Mouse (Mus musculus): ENCODE measurements at regions not wholly inside any gene's neighbourhood (a gene's known extent, or its start where the extent isn't known, plus 50 kb on each side); places are given as distances from the start of the nearest gene placed in this dataset.
"Not testable (repeated sequence)": the region's sequence is repeated elsewhere in the genome, so short reads cannot be mapped to it uniquely, and the experiment has no call there.

DNA sequence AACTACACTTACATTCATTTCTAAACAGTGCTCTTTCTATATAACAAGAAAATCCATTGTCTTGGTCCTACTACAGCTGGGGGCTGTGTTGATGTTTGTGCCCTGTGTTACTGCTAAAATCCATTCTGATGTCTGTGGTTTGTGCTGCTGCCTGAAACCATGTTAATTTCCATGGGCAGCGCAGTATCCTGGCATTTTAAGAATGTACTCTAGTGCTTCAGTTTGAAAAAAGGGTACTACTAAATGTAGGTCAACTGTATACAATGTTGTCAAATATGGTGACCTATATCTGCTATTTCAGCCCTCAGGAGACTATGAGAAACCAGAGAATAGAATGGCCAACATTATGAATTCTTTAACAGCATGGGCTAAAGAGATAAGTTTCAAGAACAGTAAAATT lies 1052.2 kb downstream of the Hace1 start:
- H3K9me3 ChIP-seq (ENCODE audit: control insufficient read depth, low read length), result no peaks in the 10 kb centered on the region

DNA sequence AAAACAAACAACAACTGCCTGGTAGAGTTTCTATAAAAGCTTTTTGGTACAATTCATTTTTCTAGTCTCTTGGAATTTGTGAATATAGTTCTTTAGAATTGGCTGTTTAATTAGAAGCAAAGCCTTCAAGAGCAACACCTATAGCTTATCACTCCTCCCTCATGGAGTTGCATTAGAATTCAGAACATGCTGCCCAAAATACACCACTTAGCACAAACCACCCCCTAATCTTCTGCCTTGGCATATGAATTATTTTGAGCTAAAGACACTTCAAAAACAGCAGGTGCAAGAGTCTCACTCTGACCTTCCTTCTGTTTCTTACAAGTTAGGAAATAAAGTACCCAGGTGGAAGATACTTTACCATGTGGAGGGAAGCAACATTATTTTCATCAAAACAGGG lies 1085.4 kb downstream of the Hace1 start:
- H3K4me2 ChIP-seq (replicated peaks; ENCODE audit: low read depth, low read length, severe bottlenecking), result no peak overlapping the region

More for the DNA sequence above, 1052.2 kb downstream of the Hace1 start:
- TF ChIP-seq POLR2A (IDR thresholded peaks at IDR 0.05; ENCODE audit: borderline replicate concordance, extremely low read depth, insufficient read depth, insufficient read length), result no peak
- H3K4me2 ChIP-seq (replicated peaks; ENCODE audit: low read depth, low read length, severe bottlenecking), result no peak overlapping the region
- H3K4me1 ChIP-seq (ENCODE audit: control insufficient read depth, insufficient read depth, low read length), result no peaks in the 10 kb centered on the region
- H3K36me3 ChIP-seq (ENCODE audit: control insufficient read depth, insufficient read depth, low read length), result no peaks in the 10 kb centered on the region
- no peak overlapping the region for H3K4me3 ChIP-seq (replicated peaks; ENCODE audit: low read length)
- ATAC-seq (ENCODE audit: low FRiP score, low read depth), result no peak
- no peak for DNase-seq (ENCODE audit: low spot score)
- H3K9ac ChIP-seq (ENCODE audit: low read depth, low read length, severe bottlenecking), result no peak overlapping the region
- H3K27ac ChIP-seq (replicated peaks; ENCODE audit: low read depth, low read length), result no peak overlapping the region
- WGBS, result 86% methylated on average over 1 of the region's 1 CpGs
- H3K27me3 ChIP-seq (ENCODE audit: control insufficient read depth, insufficient read depth, low read length), result no peaks in the 10 kb centered on the region

DNA sequence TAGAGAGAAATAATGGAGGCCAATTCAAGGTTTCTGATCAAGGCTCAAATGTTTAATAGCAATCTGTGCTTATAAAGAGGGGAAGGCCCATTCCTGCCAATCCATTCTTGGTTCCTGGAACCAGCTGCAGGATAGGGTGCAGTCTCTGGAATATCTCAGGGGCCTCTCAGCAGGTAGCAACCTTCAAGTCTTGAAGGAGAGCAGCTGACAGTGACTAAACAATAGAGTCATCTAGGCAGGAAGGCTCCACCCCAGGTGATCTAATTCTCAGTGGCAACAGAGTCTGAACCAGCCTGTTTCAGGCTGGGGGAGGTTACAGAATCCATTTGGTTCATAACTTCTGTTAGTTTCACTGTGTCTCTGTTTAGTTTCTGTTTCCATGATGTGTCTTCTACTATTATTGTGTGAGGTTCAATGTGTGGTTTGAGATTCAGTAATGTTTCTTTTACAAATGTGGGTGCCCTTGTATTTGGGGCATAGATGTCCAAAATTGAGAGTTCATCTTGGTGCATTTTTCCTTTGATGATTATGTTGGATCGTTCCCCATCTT lies 1112.3 kb downstream of the Hace1 start:
- ATAC-seq (ENCODE audit: low FRiP score, low read depth); DNase-seq (ENCODE audit: low spot score); H3K36me3 ChIP-seq (ENCODE audit: control insufficient read depth, insufficient read depth, low read length); H3K9me3 ChIP-seq (ENCODE audit: control insufficient read depth, low read length); H3K4me1 ChIP-seq (ENCODE audit: control insufficient read depth, insufficient read depth, low read length); H3K27me3 ChIP-seq (ENCODE audit: control insufficient read depth, insufficient read depth, low read length); H3K27ac ChIP-seq (replicated peaks; ENCODE audit: low read depth, low read length); H3K4me3 ChIP-seq (replicated peaks; ENCODE audit: low read length); H3K4me2 ChIP-seq (replicated peaks; ENCODE audit: low read depth, low read length, severe bottlenecking); H3K9ac ChIP-seq (ENCODE audit: low read depth, low read length, severe bottlenecking): not testable (repeated sequence)
- WGBS, result 89% methylated on average over 1 of the region's 1 CpGs

More for the DNA sequence above, 1085.4 kb downstream of the Hace1 start:
- no peaks in the 10 kb centered on the region for H3K4me1 ChIP-seq (ENCODE audit: control insufficient read depth, insufficient read depth, low read length)
- ATAC-seq (ENCODE audit: low FRiP score, low read depth) (no peak), DNase-seq (ENCODE audit: low spot score) (no peak)
- no peaks in the 10 kb centered on the region for H3K36me3 ChIP-seq (ENCODE audit: control insufficient read depth, insufficient read depth, low read length)
- no peak overlapping the region for H3K9ac ChIP-seq (ENCODE audit: low read depth, low read length, severe bottlenecking)
- no peaks in the 10 kb centered on the region for H3K27me3 ChIP-seq (ENCODE audit: control insufficient read depth, insufficient read depth, low read length)
- H3K4me3 ChIP-seq (replicated peaks; ENCODE audit: low read length), result no peak overlapping the region
- no peaks in the 10 kb centered on the region for H3K9me3 ChIP-seq (ENCODE audit: control insufficient read depth, low read length)
- no peak overlapping the region for H3K27ac ChIP-seq (replicated peaks; ENCODE audit: low read depth, low read length)
- TF ChIP-seq POLR2A (IDR thresholded peaks at IDR 0.05; ENCODE audit: borderline replicate concordance, extremely low read depth, insufficient read depth, insufficient read length), result no peak

DNA sequence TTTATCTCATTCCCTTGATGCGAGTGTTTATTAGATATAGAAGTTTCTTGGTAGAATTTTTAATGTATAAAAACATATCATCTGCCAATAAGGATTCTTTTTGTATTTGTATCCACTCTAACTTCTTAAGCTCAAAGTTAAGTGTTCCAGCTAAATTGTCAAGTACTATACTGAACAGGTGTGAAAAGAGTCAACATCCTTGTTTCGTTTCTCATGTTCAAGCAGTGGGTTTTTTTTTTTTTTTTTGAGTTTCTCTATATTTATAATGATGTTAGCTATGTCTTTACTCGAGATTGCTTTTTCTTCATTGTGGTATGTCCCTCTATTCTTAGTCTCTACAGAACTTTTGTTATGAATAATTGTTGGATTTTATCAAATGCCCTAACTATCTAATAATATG lies 1115.0 kb downstream of the Hace1 start:
- H3K27me3 ChIP-seq (ENCODE audit: control insufficient read depth, insufficient read depth, low read length), result no peaks in the 10 kb centered on the region
- WGBS, result 84% methylated on average over 3 of the region's 3 CpGs
- no peak overlapping the region for H3K9ac ChIP-seq (ENCODE audit: low read depth, low read length, severe bottlenecking)
- H3K4me3 ChIP-seq (replicated peaks; ENCODE audit: low read length), result no peak overlapping the region
- ATAC-seq (ENCODE audit: low FRiP score, low read depth), result no peak
- no peaks in the 10 kb centered on the region for H3K36me3 ChIP-seq (ENCODE audit: control insufficient read depth, insufficient read depth, low read length)
- no peak overlapping the region for H3K4me2 ChIP-seq (replicated peaks; ENCODE audit: low read depth, low read length, severe bottlenecking)
- H3K27ac ChIP-seq (replicated peaks; ENCODE audit: low read depth, low read length), result no peak overlapping the region
- H3K9me3 ChIP-seq (ENCODE audit: control insufficient read depth, low read length), result no peaks in the 10 kb centered on the region
- DNase-seq (ENCODE audit: low spot score), result no peak
- no peak for TF ChIP-seq POLR2A (IDR thresholded peaks at IDR 0.05; ENCODE audit: borderline replicate concordance, extremely low read depth, insufficient read depth, insufficient read length)
- H3K4me1 ChIP-seq (ENCODE audit: control insufficient read depth, insufficient read depth, low read length), result no peaks in the 10 kb centered on the region

DNA sequence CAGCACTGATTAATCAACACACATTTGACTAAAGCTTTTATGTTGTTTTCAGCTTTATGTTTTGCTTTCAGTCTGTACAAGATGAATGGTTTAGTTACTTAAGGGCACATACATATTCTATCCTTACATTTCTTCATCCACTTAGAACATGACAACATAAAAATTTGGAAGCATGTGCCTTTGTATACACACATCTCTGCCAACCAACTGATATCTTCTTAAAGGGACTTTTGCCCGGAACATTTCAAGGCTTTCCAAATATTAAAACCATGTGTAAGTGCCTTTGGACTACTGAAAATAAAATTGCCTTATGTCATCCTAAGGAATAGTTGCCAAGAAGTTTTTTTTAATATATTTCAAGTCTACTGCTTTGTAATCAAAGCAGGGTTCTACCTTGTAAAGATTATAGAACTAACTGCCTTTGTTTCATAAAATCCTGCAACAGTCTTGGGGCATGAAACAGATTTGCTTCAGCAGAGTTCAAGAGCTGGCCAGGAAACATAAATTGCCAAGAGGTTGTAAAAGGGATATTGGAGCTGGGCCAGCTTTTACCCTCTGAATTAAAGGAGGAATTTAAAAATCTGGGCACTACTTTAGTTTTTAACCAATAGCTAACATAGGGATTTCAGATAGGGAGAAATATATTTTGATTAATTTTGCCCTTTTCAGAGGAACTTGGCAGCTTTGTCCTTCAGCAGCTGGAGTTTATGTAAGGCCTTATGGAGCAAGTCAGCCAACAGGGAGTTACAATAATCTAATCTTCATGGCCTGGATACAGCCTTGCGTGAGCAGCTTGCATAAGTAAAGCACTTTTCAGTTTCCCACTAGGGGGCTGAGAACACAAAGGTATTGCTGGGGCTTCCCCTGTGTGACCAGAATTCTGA lies 1120.0 kb downstream of the Hace1 start:
- H3K4me3 ChIP-seq (replicated peaks; ENCODE audit: low read length), result no peak overlapping the region
- no peaks in the 10 kb centered on the region for H3K9me3 ChIP-seq (ENCODE audit: control insufficient read depth, low read length)
- no peak for TF ChIP-seq POLR2A (IDR thresholded peaks at IDR 0.05; ENCODE audit: borderline replicate concordance, extremely low read depth, insufficient read depth, insufficient read length)
- no peak overlapping the region for H3K9ac ChIP-seq (ENCODE audit: low read depth, low read length, severe bottlenecking)
- H3K4me2 ChIP-seq (replicated peaks; ENCODE audit: low read depth, low read length, severe bottlenecking), result no peak overlapping the region
- H3K4me1 ChIP-seq (ENCODE audit: control insufficient read depth, insufficient read depth, low read length), result no peaks in the 10 kb centered on the region
- peak; percentile 90 for DNase-seq (ENCODE audit: low spot score)
- H3K36me3 ChIP-seq (ENCODE audit: control insufficient read depth, insufficient read depth, low read length), result no peaks in the 10 kb centered on the region
- no peaks in the 10 kb centered on the region for H3K27me3 ChIP-seq (ENCODE audit: control insufficient read depth, insufficient read depth, low read length)
- WGBS, result 14% methylated on average over 2 of the region's 2 CpGs
- H3K27ac ChIP-seq (replicated peaks; ENCODE audit: low read depth, low read length), result no peak overlapping the region
- ATAC-seq (ENCODE audit: low FRiP score, low read depth), result peak; percentile 90
